Mouse (Mus musculus) hindbrain, embryonic 12.5 days (tissue): Measurements from ENCODE around the gene Eif5b. TPM values are rescaled to one million over a fixed set of nuclear protein-coding genes. Genes with fewer than 3 reads are reported as not detected.
"Not testable (repeated sequence)": the region's sequence is repeated elsewhere in the genome, so short reads cannot be mapped to it uniquely, and the experiment has no call there.

Experiments used
- ATAC-seq: fragments of 200-750 bp; cut with Nextera tagmentation; 2 replicates; pipeline ENCODE4 v1.8.0; 2017; ENCODE audit warnings: moderate TSS enrichment; ENCODE audit not compliant: low FRiP score
- H3K27ac ChIP-seq: fragments of 300-500 bp; sonication (generic); 2 replicates; pipeline ENCODE4 v1.5.1; 2016; ENCODE audit warnings: mild to moderate bottlenecking
- H3K27me3 ChIP-seq: fragments of 300-500 bp; sonication (generic); 2 replicates; pipeline ENCODE4 v1.6.1; 2016; ENCODE audit warnings: mild to moderate bottlenecking
- H3K36me3 ChIP-seq: fragments of 300-500 bp; sonication (generic); 2 replicates; pipeline ENCODE4 v1.6.1; 2016; ENCODE audit warnings: mild to moderate bottlenecking
- H3K4me1 ChIP-seq: fragments of 300-500 bp; sonication (generic); 2 replicates; pipeline ENCODE4 v1.6.1; 2016
- H3K4me2 ChIP-seq: fragments of 300-500 bp; sonication (generic); replicated peaks from 2 replicates; pipeline ENCODE4 v1.6.1; 2016; ENCODE audit warnings: mild to moderate bottlenecking
- H3K4me3 ChIP-seq: fragments of 300-500 bp; sonication (generic); 2 replicates; pipeline ENCODE4 v1.5.1; 2016; ENCODE audit warnings: mild to moderate bottlenecking
- H3K9ac ChIP-seq: fragments of 300-500 bp; sonication (generic); 2 replicates; pipeline ENCODE4 v1.6.1; 2016; ENCODE audit warnings: mild to moderate bottlenecking, moderate library complexity
- H3K9me3 ChIP-seq: fragments of 300-500 bp; sonication (generic); replicated peaks from 2 replicates; pipeline ENCODE4 v1.6.1; 2016; ENCODE audit warnings: mild to moderate bottlenecking
- WGBS: fragments of 180-500 bp; shearing (Covaris S2); methylation state at CpG from one replicate; pipeline ENCODE4 v1.1.7; 2016; 5-methylcytosine and 5-hydroxymethylcytosine counted together
- polyA plus RNA-seq: library from polyadenylated mRNA; unstranded; fragments of >200 nt; fragmentation: Nextera tagmentation; extraction: Ambion mirVana; gene quantifications from 2 replicates; pipeline ENCODE4 v1.2.1, GENCODE M21; 2016

Gene Eif5b
- 31.3 and 34.0 TPM in 2 replicates for polyA plus RNA-seq

DNA sequence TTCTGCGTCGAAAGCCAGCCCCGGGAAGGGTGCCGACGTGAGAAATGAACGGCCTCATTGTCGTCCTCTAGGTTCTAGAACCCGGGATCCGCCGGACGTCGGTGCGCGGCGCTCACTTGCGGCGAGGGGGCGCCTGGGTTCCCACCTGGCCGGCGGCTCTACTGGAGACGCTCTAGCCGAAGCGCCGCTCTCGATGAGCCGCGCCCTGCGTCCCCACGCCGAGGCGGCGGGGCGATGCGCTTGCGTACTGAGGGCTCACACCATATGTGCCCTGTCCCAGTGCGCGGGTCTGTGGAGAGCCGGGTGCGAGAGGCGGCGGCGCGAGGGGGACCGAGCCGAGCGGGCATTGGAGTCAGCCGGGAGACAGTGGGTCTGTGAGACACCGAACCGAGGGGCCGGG is at the start of gene Eif5b, which contains the start of gene Txndc9:
Eif5b (plus strand) TSS at position 144 of the 400 bp plus-strand sequence.
Txndc9 (minus strand) TSS at position 27 of the 400 bp plus-strand sequence.
- Histone ChIP-seq H3K9ac (peak within 1 kb of the TSS; percentile 97), H3K36me3 (peaks cover 26% of the 10 kb centered on the region), H3K4me2 (peak within 1 kb of the TSS; percentile 74), H3K9me3 (no peaks in the 10 kb centered on the region), H3K4me3 (peak within 1 kb of the TSS; percentile 86), H3K4me1 (peaks cover 16% of the 10 kb centered on the region), H3K27me3 (no peaks in the 10 kb centered on the region), H3K27ac (peak within 1 kb of the TSS; percentile 93)
- ATAC-seq: peak; percentile 95
- WGBS: under 1% methylated on average over 50 of the region's 50 CpGs

DNA sequence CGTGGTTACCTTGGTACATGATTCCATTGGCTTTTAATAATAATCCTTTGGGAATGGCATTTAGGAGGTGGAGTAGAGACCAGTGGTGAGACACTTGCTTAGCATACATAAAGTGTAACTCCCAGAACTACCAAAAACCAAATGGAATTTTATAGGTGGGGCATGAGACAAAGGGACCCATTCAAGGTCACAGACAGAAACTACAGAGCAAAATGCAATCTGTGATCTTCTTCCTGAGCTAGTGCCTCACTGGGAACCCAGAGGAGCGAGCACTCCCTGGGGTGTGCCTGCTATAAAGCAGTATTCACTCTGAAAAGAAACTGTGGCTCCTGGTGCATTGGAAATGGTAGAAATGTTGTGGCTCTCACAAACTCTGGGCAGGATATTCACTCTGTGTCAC is 48.9 kb upstream of the Eif5b start:
- Histone ChIP-seq H3K4me2 (no peak overlapping the region), H3K4me1 (no peaks in the 10 kb centered on the region), H3K9me3 (no peaks in the 10 kb centered on the region), H3K27me3 (no peaks in the 10 kb centered on the region), H3K4me3 (no peak overlapping the region), H3K36me3 (no peaks in the 10 kb centered on the region), H3K9ac (no peak overlapping the region), H3K27ac (no peak overlapping the region)
- no peak for ATAC-seq
- 74% methylated on average over 2 of the region's 2 CpGs for WGBS

DNA sequence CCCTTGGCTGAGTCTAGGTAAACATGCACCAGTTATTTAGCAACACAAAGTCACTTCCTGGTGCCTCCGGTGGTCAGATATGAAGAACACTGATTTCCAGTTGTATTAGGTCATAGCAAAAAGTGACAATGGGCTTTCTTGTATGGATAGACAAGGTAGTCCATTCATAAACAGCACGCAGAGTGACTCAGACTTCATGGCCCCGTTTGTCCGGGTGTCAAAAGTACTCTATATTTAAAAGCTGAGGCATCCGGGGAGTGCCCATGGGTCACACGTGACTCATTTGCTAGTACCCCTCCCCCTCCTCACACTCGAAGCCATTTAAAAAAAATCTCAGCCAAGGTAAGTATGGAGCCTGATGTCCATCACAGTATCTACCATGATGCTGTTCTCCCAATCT is 43.0 kb upstream of the Eif5b start:
- Histone ChIP-seq H3K4me1 (0 out of 2 replicates have a peak, but pooled peaks cover 2% of the 10 kb centered on the region), H3K36me3 (no peaks in the 10 kb centered on the region), H3K4me3 (no peak overlapping the region), H3K9ac (no peak overlapping the region), H3K27ac (no peak overlapping the region), H3K9me3 (no peaks in the 10 kb centered on the region; the same call in 1 of the 2 replicates), H3K4me2 (no peak overlapping the region), H3K27me3 (no peaks in the 10 kb centered on the region)
- ATAC-seq: no peak
- WGBS: 83% methylated on average over 7 of the region's 7 CpGs

DNA sequence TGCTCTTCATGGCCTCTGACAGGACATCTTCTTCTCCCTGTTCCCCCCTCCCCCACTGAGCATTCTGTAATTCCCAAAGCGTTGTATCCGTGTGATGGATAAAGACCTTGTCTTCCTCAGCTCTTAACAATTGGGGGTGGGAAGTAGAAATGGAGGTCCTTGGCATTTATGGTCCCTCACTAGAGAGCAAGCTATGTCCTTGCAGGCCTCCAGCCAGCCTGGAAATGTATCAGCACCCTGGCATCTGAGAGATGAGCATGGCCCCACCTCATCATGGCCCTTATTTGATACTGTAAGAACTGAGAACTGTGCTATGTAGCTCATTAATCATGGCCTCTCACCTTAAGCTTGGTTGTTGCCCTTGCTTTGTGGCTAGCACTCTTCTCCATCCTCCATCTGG is 42.6 kb upstream of the Eif5b start:
- Histone ChIP-seq H3K4me2 (no peak overlapping the region), H3K9me3 (no peaks in the 10 kb centered on the region; the same call in 1 of the 2 replicates), H3K27ac (no peak overlapping the region), H3K27me3 (no peaks in the 10 kb centered on the region), H3K36me3 (no peaks in the 10 kb centered on the region), H3K9ac (no peak overlapping the region), H3K4me3 (no peak overlapping the region), H3K4me1 (0 out of 2 replicates have a peak, but pooled peaks cover 2% of the 10 kb centered on the region)
- no peak for ATAC-seq
- 91% methylated on average over 2 of the region's 2 CpGs for WGBS

DNA sequence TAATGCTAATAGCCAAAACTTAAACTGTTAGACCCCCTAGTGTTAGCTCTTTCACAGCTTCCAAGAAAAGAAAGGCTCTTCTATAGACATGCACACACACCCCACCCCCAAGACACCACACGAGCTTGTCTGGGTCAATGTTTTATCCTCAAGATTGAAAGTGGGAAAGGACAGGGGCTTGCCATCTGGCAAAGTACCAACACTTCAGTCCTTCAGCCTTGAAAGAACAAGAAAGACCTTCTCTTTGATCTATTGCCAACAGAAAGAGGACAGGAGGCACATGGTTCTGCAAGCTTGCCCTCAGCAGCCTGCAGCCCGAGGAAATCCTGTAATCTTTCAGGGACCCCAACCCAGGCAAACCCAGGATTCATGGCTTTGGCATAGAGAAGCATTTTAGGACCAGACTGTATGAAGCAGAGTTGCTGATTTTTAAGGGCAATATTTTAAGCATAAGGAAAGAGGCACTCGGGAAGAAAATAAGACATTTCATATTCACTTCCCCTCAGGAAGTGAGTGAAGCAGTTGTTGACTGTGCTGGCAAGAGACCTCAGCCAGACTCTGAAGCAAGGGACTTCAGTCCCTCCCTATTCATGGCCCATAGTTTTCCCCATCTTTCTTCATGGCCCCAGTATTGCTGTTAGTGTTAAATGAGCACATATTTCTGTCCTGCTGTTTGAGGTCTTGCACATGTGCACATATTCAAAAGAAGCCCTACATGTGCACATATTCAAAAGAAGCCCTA is 40.9 kb upstream of the Eif5b start:
- WGBS: 38% methylated on average over 3 of the region's 3 CpGs
- no peak overlapping the region for H3K27ac ChIP-seq
- H3K9ac ChIP-seq: no peak overlapping the region
- H3K9me3 ChIP-seq: no peaks in the 10 kb centered on the region; the same call in 1 of the 2 replicates
- H3K36me3 ChIP-seq: no peaks in the 10 kb centered on the region
- H3K27me3 ChIP-seq: no peaks in the 10 kb centered on the region
- H3K4me1 ChIP-seq: 0 out of 2 replicates have a peak, but pooled peaks cover 2% of the 10 kb centered on the region
- H3K4me3 ChIP-seq: no peak overlapping the region
- H3K4me2 ChIP-seq: no peak overlapping the region
- no peak for ATAC-seq

DNA sequence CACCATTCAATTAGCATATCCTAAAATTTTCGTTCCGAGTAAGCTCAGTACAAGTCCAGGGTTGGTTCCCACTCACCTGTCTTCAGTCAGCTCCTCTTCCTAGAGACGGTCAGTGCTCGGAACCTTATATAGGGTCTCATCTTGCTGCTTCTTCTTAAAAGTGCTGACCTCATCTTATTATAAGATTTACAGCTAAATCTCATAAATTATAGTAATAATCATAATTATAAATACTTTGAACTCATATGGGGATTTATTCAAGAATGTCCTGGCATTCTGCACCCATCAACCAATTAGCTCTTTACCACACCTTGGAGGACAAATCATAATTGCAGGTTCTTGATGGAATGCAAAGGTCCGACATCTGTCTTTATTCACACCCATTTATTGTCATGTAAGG is 40.2 kb upstream of the Eif5b start, which contains the start of gene Lyg1:
Lyg1 (minus strand) TSS at position 101 of the 400 bp plus-strand sequence.
- Histone ChIP-seq H3K9ac (no peak within 1 kb of the TSS), H3K4me2 (no peak within 1 kb of the TSS), H3K9me3 (no peaks in the 10 kb centered on the region; the same call in 1 of the 2 replicates), H3K27me3 (no peaks in the 10 kb centered on the region), H3K4me1 (0 out of 2 replicates have a peak, but pooled peaks cover 2% of the 10 kb centered on the region), H3K36me3 (no peaks in the 10 kb centered on the region), H3K4me3 (no peak within 1 kb of the TSS), H3K27ac (no peak within 1 kb of the TSS)
- no peak for ATAC-seq
- 90% methylated on average over 5 of the region's 5 CpGs for WGBS

DNA sequence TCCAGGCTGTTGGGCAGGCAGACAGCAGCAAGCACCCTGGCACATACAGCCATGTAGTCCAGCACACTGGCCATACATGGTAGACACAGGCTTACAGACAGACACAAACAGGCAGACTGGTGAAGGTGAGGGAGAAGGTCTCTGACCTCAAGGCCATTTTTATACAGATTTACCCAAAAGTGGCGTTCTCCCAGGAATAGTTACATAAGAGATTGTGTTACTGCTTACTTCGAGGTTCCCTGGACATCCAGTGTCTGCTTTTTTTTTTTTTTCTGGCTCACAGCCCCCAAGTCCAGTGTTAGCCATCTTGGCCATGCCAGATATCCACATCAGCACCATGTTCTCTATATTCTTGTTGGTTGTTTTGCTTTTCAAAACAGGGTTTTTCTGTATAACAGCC is 39.3 kb upstream of the Eif5b start:
- H3K9ac ChIP-seq: no peak overlapping the region
- ATAC-seq: no peak
- H3K9me3 ChIP-seq: no peaks in the 10 kb centered on the region; the same call in 1 of the 2 replicates
- 0 out of 2 replicates have a peak, but pooled peaks cover 2% of the 10 kb centered on the region for H3K4me1 ChIP-seq
- H3K4me2 ChIP-seq: no peak overlapping the region
- WGBS: 85% methylated on average over 2 of the region's 2 CpGs
- no peaks in the 10 kb centered on the region for H3K27me3 ChIP-seq
- H3K4me3 ChIP-seq: no peak overlapping the region
- H3K36me3 ChIP-seq: no peaks in the 10 kb centered on the region
- no peak overlapping the region for H3K27ac ChIP-seq

DNA sequence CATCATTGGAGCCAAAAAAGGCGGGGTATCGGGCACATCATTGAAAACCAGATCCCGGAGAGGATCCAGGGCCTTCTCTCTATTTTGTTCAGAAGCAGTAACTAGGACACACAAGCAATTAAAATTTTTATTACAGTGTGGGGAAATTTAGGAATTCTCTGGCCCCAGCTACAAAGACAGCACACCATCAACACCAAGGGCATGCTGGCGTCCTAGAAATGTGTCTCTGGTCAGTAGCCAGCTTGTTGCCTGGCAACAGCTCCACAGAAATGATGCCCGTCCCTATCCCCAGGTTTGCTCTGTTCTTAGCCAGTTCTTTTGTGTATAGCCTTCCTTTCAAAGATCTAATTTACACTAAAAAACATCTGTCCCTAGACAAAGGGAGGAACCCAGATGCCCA is 38.3 kb upstream of the Eif5b start:
- no peaks in the 10 kb centered on the region for H3K36me3 ChIP-seq
- H3K9ac ChIP-seq: no peak overlapping the region
- no peaks in the 10 kb centered on the region for H3K9me3 ChIP-seq
- ATAC-seq: no peak
- H3K4me2 ChIP-seq: no peak overlapping the region
- 67% methylated on average over 5 of the region's 5 CpGs for WGBS
- H3K27ac ChIP-seq: no peak overlapping the region
- no peak overlapping the region for H3K4me3 ChIP-seq
- 0 out of 2 replicates have a peak, but pooled peaks cover 2% of the 10 kb centered on the region for H3K4me1 ChIP-seq
- no peaks in the 10 kb centered on the region for H3K27me3 ChIP-seq

DNA sequence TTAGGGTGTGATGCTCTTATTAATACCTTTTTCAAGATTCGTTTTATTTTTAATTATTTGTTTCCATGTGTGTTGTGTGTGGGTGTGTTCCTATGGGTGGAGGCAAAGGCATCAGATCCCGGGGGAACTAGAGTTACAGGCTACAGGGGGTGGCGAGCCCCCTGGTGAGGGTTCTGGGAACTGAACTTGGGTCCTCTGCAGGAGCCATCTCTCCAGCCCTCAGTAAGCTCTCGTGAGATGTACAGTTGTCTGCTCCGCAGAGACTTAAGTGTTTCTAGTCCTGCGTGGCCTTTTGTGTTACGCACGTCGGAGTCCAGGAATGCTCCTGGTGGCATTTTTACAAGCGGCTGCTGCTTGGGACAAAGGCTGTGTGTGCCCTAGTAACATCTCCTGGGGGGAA is 32.2 kb upstream of the Eif5b start:
- Histone ChIP-seq H3K27ac (no peak overlapping the region), H3K36me3 (no peaks in the 10 kb centered on the region), H3K4me3 (no peak overlapping the region), H3K9me3 (no peaks in the 10 kb centered on the region), H3K9ac (no peak overlapping the region), H3K4me1 (no peaks in the 10 kb centered on the region), H3K27me3 (no peaks in the 10 kb centered on the region), H3K4me2 (no peak overlapping the region)
- 65% methylated on average over 10 of the region's 10 CpGs for WGBS
- ATAC-seq: no peak

DNA sequence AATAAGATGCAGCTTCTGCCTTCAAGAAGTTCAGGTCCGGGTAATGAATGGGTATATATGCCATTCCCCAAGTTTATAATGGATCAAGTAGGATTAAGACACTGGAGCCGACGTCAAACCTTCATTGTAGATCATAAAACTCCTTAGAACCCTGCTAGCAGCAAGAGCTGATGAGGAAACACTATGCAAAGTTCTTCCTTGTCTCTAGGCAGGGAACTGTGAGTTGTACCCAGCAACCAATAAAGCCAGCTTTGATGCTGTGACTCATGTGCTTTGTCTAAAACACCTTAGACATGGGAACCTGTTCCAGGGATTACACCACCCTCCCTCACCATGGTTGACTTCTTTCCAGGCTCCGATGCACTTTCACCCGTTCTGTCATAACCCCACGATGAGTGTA is 29.1 kb upstream of the Eif5b start:
- Histone ChIP-seq H3K4me3 (no peak overlapping the region), H3K36me3 (no peaks in the 10 kb centered on the region), H3K9ac (no peak overlapping the region), H3K4me1 (no peaks in the 10 kb centered on the region), H3K27me3 (no peaks in the 10 kb centered on the region), H3K9me3 (no peaks in the 10 kb centered on the region), H3K4me2 (no peak overlapping the region), H3K27ac (no peak overlapping the region)
- no peak for ATAC-seq
- WGBS: 91% methylated on average over 6 of the region's 6 CpGs

DNA sequence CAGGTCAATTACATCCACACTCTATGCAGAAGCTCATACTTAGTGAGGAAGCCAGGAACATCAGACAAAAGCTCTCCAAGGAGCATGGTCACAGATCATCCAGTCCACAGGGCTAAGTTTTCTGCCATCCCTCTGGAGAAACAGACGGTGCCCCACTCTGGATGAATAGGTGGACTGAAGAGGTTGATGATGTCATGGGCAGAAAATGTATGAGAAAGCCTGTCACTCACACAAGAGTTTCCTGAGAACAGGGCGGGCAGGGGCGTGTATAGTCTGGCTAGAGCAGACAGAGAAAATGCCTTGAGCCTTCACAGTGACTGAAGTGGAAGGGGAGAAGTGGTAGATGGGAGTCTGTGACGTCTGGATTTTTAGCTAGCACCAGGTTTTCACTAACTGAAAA is 26.3 kb upstream of the Eif5b start:
- Histone ChIP-seq H3K4me2 (no peak overlapping the region), H3K27me3 (no peaks in the 10 kb centered on the region), H3K36me3 (no peaks in the 10 kb centered on the region), H3K9me3 (no peaks in the 10 kb centered on the region), H3K4me1 (no peaks in the 10 kb centered on the region), H3K27ac (no peak overlapping the region), H3K9ac (no peak overlapping the region), H3K4me3 (no peak overlapping the region)
- ATAC-seq: no peak
- 64% methylated on average over 4 of the region's 4 CpGs for WGBS

DNA sequence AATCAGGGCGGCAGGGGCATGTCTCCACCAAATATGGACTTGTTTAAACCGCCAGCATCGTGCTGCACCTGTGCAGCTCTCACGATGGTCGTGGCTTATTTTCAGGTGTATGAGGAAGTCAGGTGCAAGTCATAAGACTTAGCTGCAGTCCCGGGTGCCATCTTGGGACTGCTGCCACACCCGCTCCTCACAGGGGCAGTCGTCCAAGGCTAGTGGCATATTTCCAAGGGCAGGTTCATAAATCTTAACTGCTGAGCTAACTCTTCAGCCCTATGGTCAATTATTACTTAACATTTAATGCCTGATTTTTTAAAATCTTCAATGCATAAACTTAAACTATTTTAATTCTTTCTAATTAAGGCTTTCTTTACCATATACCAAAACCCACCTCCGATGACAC is 21.1 kb upstream of the Eif5b start:
- not testable (repeated sequence) for H3K4me1 ChIP-seq, H3K4me3 ChIP-seq, H3K4me2 ChIP-seq, H3K27me3 ChIP-seq, H3K9ac ChIP-seq, H3K36me3 ChIP-seq, H3K27ac ChIP-seq, H3K9me3 ChIP-seq, ATAC-seq
- 70% methylated on average over 9 of the region's 9 CpGs for WGBS

DNA sequence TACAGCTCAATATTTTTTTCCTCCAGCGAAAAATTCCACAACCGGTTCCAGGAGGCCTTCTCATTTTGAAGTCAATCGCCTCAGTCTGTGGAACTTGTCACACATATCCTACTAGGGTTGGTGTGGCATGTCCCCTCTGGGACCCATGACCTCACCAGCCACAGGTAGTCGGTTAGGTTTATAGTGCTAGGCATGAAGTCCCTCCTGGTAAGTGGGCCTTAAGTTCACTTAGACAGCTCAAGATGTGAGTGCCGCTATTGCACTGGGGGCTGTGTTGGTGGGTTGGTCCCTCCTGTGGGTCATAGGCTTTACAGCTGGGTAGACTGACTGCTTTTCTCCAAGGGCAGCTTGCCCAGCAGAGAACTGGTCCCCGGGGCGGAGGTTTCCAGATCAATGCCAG is 20.5 kb upstream of the Eif5b start:
- H3K36me3 ChIP-seq: no peaks in the 10 kb centered on the region
- H3K4me3 ChIP-seq: no peak overlapping the region
- no peak for ATAC-seq
- no peaks in the 10 kb centered on the region for H3K27me3 ChIP-seq
- H3K9ac ChIP-seq: no peak overlapping the region
- no peak overlapping the region for H3K27ac ChIP-seq
- 89% methylated on average over 7 of the region's 7 CpGs for WGBS
- H3K4me2 ChIP-seq: no peak overlapping the region
- H3K9me3 ChIP-seq: no peaks in the 10 kb centered on the region
- H3K4me1 ChIP-seq: no peaks in the 10 kb centered on the region
